Comparison of ENCODE assay signal across 10 mouse cellular contexts in the genomic region with DNA sequence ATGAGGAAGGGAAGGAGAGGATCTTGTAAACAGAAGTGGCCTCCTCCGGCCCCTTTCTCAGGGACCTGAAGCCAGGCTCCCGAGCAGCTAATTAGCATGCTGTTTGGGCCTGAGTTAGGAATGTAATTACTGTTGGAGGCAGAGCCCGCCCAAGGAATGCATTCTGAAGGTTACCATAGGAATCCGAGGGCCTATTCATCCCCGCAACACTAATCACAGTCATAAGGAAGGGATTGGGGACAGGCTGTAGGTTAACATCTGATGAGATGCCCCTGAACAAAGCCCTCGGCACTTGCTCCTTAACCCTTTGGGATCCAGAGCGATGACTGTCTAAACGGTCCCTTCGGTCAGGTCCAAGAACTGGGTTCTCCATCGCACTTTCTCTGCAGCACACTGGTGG. TPM values are rescaled to one million over a fixed set of nuclear protein-coding genes. Genes with fewer than 3 reads are reported as not detected.
DNase-seq lines count a peak whose midpoint lies in the region; ATAC-seq lines count a peak whose summit lies in the region.
"Had no signal": no experiment of that assay in that cellular context is flagged by ENCODE, and none has a peak within 500 bp of the region (broad histone marks: within the 10 kb centered on the region; RNA-seq: fewer than 3 reads in every experiment).

No protein-coding gene starts in this region.

- peaks cover 3% of the 10 kb centered on the region; the same call in 1 of the 2 replicates for H3K27me3 ChIP-seq in hindbrain, embryonic 14.5 days (ENCODE audit: control insufficient read depth, insufficient read depth, low read length)
- H3K27me3 ChIP-seq in midbrain, embryonic 14.5 days (ENCODE audit: control insufficient read depth, insufficient read depth, low read length) = 0 out of 2 replicates have a peak, but pooled peaks cover 10% of the 10 kb centered on the region

- peak; percentile 53 for ATAC-seq in hindbrain, embryonic 14.5 days (ENCODE audit: low FRiP score)
- ATAC-seq in midbrain, embryonic 14.5 days (ENCODE audit: low FRiP score, low TSS enrichment) = no peak
- no peak for ATAC-seq in megakaryocyte progenitor cell, adult 5-6 weeks (replicated peaks; ENCODE audit: poor library complexity)
- ATAC-seq: Patski had no signal

- H3K4me1 ChIP-seq in hindbrain, embryonic 14.5 days (replicated peaks; ENCODE audit: control insufficient read depth, insufficient read depth, low read length) = peaks cover 45% of the 10 kb centered on the region
- H3K4me1 ChIP-seq in midbrain, embryonic 14.5 days (ENCODE audit: control insufficient read depth, insufficient read depth, low read length) = peaks cover 62% of the 10 kb centered on the region

- 17% methylated on average over 10 of the region's 10 CpGs for WGBS in hindbrain, embryonic 14.5 days
- 6% methylated on average over 10 of the region's 10 CpGs for WGBS in midbrain, embryonic 14.5 days

- H3K27ac ChIP-seq in hindbrain, embryonic 14.5 days = peak overlapping the region; percentile 57; the same call in 1 of the 2 replicates
- peak overlapping the region; percentile 43; the same call in 1 of the 2 replicates for H3K27ac ChIP-seq in midbrain, embryonic 14.5 days (replicated peaks; ENCODE audit: low read depth, low read length)

- H3K9me3 ChIP-seq in hindbrain, embryonic 14.5 days (ENCODE audit: control insufficient read depth, low read length) = no peaks in the 10 kb centered on the region
- H3K9me3 ChIP-seq in midbrain, embryonic 14.5 days (ENCODE audit: control insufficient read depth, low read length) = no peaks in the 10 kb centered on the region

- no peak overlapping the region for H3K4me2 ChIP-seq in hindbrain, embryonic 14.5 days (replicated peaks)
- H3K4me2 ChIP-seq in midbrain, embryonic 14.5 days (ENCODE audit: low read length) = no peak overlapping the region

- H3K4me3 ChIP-seq in hindbrain, embryonic 14.5 days (replicated peaks; ENCODE audit: low read length) = no peak overlapping the region
- H3K4me3 ChIP-seq in midbrain, embryonic 14.5 days (replicated peaks; ENCODE audit: low read depth, low read length) = no peak overlapping the region

- H3K36me3 ChIP-seq in hindbrain, embryonic 14.5 days (replicated peaks; ENCODE audit: control insufficient read depth, insufficient read depth) = no peaks in the 10 kb centered on the region
- no peaks in the 10 kb centered on the region for H3K36me3 ChIP-seq in midbrain, embryonic 14.5 days (ENCODE audit: control insufficient read depth, insufficient read depth, low read length)

- peak; percentile 90 for DNase-seq in Muller cell, postnatal 12 days (ENCODE audit: inconsistent ontology term)
- DNase-seq in embryo, embryonic 9.5 days (ENCODE audit: extremely low spot score) = peak; percentile 57
- peak; percentile 71 for DNase-seq in hindbrain, embryonic 14.5 days (ENCODE audit: low spot score)
- peak; percentile 79 for DNase-seq in midbrain, embryonic 14.5 days
- no peak for DNase-seq in cerebellum, postnatal 36 days
- no peak for DNase-seq in spleen, postnatal 14 days (ENCODE audit: low spot score in 2 of 2)
- DNase-seq: cerebellum, adult 18-20 months; gastrocnemius, postnatal 36 days had no signal

- H3K9ac ChIP-seq in hindbrain, embryonic 14.5 days = no peak overlapping the region
- no peak overlapping the region for H3K9ac ChIP-seq in midbrain, embryonic 14.5 days (replicated peaks; ENCODE audit: low read length)

RNA-seq across cellular contexts. Expression of gene Prdm16, which starts 36.7 kb away (rescaled TPM):
- 13.2 and 15.6 TPM in 2 replicates for polyA plus RNA-seq in hindbrain, embryonic 14.5 days (2014; fragmentation: Nextera tagmentation; extraction: Ambion mirVana)
- 5.2 and 10.1 TPM in 2 replicates for polyA plus RNA-seq in midbrain, embryonic 14.5 days (2014; fragmentation: Nextera tagmentation; extraction: Ambion mirVana)
- total RNA-seq in megakaryocyte progenitor cell, adult 5-6 weeks (2015) = 0.79 and 2.1 TPM in 2 replicates
- 1.6 and 6.2 TPM in 2 replicates for total RNA-seq in megakaryocyte progenitor cell, adult 5-6 weeks (2017)
- polyA plus RNA-seq: Patski had no signal

Comparison
In these comparisons a context has a peak if more than half of its experiments do, and no peak if none do; other contexts are left out.
1. DNase-seq: peak in Muller cell, postnatal 12 days (single experiment), embryo, embryonic 9.5 days (single experiment), hindbrain, embryonic 14.5 days (single experiment) and midbrain, embryonic 14.5 days (single experiment); none in cerebellum, postnatal 36 days (0 of 2) and spleen, postnatal 14 days (0 of 2).